Mouse (Mus musculus): ENCODE measurements around the gene Inpp5k.
"Not testable (repeated sequence)": the region's sequence is repeated elsewhere in the genome, so short reads cannot be mapped to it uniquely, and the experiment has no call there.

Inpp5k gene

DNA sequence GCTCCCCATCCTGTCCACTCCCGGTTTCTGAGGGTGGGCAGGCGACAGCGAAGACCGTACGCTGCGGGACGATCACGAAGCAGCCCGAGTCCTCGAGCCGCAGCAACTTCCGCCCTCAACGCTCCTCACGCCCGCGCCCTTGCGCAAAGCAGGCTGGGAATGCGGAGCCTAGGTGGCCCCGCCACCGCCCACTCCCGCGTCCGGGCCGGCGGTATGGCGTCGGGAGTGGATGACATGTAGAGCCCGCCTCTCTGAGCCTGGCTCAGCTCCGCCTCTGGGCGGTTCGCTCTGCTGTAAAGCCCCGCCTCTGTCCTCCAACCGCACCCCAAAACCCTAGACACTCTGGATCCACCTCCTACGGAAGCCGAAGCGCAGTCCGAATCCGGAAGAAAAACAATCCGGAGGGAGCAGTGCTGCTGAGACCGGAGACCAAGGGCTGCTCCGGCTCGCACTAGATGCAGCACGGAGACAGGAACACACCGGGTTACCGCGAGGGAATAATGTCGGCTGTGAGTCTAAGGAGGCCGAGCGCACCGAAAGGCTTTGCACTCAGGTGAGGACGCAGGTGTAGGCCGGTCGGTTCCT lies at the start of gene Inpp5k:
Gene Inpp5k (plus strand): TSS at position 344 of the 585 bp plus-strand sequence.
- peak; percentile 96 for DNase-seq (ENCODE audit: low spot score)

DNA sequence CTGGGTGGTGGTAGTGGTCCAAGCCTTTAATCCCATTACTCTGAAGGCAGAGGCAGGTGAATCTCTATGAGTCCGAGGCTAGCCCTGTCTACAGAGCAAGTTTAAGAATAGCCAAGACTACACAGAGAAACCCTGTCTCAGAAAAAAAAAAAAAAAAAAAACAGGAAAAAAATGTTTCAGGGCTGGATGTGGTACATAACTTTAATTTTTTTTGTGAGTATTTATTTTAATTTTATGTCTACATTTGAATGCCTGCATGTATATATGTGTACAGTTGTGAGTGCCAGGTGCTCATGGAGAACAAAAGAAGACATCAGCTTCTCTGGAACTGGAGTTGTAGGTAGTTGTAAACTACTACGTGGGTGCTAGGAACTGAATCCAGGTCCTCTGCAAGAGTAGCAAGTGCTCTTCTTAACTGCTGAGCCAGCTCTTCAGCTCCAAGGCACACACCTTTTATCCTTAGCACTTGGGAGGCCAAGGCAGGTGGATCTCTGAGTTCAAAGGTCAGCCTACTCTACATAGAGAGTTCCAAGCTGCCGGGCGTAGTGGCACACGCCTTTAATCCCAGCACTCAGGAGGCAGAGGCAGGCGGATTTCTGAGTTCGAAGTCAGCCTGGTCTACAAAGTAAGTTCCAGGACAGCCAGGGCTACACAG lies 49.2 kb upstream of the Inpp5k start:
- no peak for DNase-seq (ENCODE audit: low spot score)

DNA sequence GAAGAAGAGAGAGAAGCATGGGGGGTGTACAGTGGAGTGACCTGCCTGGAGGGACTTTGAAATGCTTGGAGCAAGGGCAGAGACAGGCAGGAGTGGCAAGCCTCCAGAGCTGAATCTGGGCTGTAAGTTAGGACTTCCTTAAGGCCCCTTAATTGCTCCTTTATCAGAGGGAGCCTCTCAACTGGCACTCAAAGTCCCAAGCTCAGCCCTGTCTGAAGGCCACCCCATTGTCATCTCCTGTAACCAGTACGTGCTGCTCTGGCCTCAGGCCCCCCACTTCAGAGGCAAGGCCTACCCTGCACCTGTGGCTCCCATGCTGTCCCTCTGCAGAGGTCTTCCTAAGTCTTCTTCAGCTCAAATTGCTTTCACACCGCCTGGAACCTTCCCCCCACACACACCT lies 47.3 kb upstream of the Inpp5k start:
- DNase-seq (ENCODE audit: low spot score) = no peak

DNA sequence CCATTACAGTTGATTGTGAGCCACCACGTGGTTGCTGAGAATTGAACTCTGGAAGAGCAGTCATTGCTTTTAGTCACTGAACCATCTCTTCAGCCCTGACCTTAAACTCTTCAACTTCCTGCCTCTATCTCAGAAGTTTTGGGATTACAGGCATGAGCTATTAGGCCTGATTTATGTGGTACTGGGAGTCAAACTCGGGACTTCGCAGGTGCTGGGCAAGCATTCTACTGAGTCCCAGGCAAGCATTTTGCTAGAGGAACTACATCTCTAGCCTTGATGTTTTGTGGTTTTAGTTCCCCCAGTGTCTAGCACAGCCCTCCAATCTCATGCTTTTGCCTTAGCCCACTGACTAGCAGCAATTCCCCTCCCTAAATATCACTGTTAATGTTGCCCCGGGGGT lies 45.7 kb upstream of the Inpp5k start:
- no peak for DNase-seq (ENCODE audit: low spot score)

DNA sequence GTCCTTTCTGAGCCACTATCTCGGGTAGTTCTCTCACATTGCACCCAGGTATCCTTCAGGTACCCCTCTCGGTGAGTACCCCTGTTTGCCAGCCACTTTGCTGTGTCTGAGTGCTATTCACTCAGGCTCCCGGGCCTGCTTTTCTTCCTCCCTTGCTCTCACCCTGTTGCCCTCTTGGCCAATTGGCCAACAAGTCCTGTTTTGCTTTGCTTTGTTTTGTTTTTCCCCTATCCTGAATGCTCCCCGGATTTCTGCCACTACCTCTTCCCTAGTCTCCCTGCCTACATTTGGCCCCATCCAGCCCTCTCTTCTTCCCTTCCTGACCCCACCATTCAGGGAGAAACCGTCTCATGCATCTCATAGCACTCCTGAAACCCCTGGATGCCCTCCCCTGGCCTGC lies 44.8 kb upstream of the Inpp5k start:
- no peak for DNase-seq (ENCODE audit: low spot score)

DNA sequence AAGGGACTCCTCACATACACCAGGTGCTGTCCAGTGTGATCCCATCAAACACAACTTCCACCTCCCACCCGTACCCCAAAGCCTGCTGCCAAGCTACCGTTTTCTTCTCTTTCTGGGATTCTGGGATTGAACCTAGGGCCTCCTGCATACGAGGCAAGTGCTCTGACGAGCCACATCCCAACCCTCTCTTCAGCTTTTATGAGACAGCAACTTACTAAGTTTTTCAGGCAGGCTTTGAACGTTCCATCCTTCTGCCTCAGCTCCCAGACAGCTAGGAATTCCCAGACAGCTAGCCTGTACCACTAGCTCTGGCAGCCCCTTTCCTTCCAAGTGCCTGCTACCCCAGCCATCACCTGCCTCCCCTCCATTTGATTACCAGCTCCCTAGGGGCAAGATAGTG lies 43.8 kb upstream of the Inpp5k start:
- no peak for DNase-seq (ENCODE audit: low spot score)

DNA sequence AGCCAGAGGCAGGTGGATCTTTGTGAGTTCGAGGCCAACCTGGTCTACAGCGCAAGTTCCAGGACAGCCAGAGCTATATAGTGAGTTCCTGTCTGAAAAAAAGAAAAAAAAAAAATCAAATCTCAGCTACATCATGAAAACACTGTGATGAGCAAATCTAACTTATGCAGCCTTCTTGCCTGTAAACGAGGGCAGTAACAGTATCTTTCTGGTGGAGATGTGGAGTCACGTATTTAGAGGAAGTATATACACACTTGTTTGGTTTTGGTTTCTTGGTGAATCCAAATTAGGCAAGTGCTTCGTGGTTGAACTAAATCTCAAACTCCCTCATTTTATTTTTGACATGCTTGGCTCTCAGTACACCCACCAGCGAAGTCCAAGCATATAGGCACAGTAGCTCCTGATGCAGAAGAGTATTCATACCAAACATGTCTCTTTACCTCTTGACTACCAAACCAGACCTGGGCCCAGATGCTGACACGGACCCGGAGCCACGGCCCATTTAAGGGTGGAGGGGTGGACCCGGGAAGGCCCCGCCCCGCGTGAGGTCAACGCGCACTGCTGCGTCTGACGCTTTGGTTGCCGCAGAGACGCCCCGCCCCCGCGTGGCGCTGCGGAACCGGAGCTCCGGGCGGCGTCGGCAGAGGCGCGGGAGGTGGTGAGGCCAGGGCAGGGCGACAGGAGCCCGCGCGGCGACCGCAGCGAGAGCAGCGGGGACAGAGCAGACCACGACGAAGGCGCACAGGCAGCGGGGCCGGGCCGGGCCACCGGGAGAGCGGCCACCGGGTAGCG lies 43.1 kb upstream of the Inpp5k start, which contains the start of gene Pitpna:
Gene Pitpna (plus strand): TSS at position 605 of the 792 bp plus-strand sequence.
- peak; percentile 97 for DNase-seq (ENCODE audit: low spot score)

DNA sequence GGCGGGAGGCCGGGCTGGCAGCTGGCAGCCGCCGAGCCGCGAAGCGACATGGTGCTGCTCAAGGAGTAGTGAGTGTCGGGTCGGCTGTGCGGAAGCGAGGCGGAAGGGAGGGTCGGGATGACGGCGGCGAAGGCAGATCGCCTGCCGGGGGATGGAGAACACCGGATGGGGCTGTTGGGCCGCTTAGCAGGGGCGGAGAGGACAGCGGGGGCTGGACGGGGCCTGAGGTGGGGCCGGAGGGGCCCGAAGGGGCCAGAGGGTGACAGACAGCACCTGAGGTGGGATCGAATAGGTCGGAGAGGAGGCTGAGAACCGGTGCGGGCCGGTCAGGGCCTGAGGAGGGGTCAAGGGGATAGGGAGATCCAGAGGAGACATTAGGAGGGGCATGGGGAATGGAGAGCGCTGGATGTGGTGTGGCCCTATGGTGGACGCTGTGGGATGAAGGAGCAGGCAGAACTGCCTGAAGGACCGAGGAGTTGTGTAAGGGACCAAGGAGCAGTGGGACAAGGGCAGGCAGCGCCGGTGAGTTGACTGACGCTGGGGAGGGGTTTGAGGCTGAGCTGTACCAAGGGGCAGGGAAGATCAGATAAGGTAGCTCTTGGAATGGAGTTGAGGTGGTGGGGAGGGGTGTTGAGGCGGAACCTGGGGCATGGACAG lies 42.4 kb upstream of the Inpp5k start:
- peak; percentile 41 for DNase-seq (ENCODE audit: low spot score)

DNA sequence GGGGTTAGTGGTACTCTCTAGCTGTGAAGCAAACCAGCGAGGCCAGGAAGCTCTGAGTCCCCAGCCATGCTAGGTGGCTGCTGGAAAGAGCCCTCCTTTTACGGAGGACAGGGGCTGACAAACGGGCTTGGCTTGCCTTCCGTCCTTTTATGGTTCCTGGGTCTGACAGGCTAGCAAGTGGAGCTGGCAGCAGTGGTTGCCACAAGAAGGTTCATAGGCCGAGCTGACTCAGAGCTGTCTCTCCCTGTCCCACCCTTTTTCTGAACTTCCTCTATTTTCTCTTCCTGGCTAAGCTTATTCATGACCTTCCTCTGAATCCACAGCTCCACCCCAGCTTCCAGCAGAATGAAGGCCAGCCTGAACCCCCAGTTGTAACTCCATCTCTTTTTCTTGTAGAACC lies 38.2 kb upstream of the Inpp5k start:
- DNase-seq (ENCODE audit: low spot score) = peak; percentile 64

DNA sequence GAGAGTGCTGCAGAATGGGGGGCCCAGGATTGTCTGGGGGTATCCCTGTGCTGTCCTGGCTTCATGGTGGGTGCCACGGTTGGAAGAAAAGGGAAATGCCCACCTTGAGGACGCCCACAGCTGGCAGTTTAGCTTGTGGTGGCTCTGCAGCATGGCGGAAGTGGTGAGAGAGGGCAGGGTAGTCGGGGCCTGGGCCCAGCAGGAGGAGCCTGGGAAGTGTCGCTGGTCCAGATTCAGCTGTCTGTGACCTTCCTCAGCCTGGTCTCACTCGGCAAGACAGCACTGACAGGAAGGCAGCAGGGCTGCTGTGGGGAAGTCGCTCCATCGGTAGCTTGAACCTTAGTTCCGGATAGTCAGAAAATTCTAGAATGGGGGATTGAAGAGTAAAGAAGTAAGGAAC lies 36.4 kb upstream of the Inpp5k start:
- no peak for DNase-seq (ENCODE audit: low spot score)

DNA sequence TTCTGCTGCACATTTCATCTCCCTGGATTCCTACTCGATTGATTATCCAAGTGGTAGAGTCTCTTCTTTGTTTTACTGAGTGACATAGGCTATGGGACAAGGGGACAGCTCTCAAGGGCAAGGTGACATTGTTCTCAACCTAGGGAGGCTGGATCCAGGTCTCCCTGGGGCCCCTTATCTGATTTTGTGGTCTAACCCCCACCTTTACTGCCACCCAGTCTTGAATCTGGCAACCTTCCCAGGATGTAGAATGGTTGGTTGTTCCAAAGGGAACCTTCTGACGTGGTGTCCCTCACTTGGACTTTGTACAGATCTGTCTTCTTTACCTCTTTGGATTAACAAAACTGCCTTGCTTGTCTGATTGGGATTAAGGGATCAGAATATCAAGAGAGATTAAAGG lies 35.4 kb upstream of the Inpp5k start:
- DNase-seq (ENCODE audit: low spot score) = no peak

DNA sequence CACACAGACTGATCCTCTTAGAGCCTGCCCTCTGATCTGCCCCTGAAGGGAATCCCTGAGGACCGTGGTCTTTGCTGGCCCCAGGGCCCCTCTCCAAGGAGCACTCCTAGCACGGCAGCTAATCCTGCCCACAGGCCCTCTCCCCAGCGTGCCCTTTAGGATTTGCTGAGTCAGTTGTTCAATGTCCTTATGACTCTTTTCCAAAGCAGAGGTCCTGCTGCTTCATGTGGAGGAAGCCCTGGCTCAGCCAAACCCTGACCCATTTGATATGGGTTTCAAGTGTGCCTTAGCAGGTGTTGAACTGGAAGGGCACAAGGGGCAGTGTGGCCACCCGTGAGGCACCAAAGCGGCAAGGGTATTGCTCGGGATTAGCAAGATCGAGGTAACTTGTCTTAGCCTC lies 35.0 kb upstream of the Inpp5k start:
- no peak for DNase-seq (ENCODE audit: low spot score)

DNA sequence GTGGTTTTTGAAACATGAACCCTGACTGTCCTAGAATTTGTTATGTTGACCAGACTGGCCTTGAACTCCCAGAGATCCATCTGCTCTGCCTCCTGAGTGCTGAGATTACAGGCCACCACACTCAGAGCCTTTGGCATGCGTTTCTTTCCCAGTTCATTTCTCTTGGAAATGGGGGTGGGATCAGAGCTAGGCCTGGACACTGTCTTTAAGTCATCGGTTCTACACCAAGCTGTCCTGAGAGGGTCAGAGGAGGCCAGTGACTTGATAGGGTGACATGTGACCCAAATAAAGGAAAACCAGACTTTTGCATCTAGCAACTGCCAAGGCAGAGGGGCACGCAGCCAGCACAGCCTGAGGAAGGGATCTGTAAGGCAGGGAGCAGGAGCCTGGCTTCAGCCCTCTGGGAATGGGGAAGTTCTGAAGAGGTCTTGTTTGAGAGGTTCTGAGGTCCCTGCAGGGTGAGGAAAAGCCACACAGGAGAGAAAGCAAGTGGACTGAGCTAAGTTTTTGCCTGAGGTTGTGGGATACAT lies 34.0 kb upstream of the Inpp5k start:
- peak; percentile 30 for DNase-seq (ENCODE audit: low spot score)

DNA sequence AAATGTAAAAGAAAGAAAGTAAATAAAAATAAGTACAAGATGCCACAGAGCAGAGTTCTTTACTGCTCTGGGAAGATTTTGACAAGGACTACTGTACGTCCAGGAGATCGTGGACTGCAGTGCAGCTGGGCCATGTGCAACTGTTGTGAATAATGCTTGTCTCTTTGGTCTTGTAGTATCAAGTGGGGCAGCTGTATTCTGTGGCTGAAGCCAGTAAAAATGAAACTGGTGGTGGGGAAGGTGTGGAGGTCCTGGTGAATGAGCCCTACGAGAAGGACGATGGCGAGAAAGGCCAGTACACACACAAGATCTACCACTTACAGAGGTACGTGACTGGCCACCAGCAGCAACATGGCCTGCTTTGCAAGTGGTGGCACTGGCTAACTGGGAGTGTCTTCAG lies 32.8 kb upstream of the Inpp5k start:
- no peak for DNase-seq (ENCODE audit: low spot score)

DNA sequence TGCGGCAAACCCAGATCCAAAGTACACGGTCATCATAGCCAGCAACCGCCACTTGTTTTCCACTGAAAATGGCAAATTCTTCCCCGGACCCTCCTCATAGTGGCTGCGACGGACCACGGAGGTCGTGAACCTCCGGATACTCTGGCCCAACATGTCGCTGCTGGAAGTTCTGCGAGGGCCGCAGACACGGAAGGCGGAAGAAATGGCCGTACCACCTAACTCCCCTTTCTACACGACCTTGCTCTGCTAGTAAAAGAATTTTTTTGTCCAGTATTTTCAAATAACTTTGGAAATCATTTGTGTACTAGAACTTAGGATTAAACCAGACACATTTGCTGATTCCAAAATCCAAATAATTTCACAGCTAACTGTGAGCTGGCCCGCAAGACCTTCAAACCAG lies 31.0 kb upstream of the Inpp5k start:
- not testable (repeated sequence) for DNase-seq (ENCODE audit: low spot score)

DNA sequence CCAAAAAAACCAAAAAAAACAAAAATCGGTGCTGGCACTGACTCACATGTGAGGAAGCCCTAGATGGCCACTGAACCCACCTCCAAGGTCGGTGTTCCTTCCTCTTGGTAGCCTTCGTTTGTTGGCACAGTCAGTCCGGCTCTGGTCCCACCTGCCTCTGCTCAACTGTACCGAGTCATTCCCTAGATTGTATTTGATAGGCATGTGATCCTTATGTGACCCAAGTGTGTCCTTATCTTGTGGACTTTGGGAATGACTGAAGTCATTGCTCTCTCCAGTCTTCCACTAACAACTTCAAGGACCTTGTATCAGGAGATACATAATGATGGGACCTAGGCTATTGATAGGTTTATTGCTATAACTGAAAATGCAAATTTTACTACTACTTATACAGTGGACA lies 26.0 kb upstream of the Inpp5k start:
- no peak for DNase-seq (ENCODE audit: low spot score)

DNA sequence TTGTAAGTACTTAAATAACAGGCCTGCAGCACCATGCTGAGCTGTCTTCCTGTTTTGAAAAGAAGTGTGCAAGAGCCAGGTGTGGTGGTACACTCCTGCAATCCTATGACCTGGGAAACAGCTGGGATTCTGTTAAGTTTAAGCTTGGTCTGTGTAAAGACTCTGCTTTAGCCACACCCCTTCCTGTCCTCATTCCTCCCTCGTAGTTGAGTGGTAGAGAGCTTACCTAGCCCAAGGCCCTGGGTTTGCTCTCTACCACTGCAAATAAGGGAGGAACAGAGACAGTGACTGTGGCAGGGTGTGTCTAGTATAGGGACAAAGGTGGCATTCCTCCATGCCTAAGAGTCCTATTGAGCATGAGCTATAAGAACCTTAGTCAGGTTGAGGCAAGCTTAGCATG lies 25.5 kb upstream of the Inpp5k start:
- no peak for DNase-seq (ENCODE audit: low spot score)

DNA sequence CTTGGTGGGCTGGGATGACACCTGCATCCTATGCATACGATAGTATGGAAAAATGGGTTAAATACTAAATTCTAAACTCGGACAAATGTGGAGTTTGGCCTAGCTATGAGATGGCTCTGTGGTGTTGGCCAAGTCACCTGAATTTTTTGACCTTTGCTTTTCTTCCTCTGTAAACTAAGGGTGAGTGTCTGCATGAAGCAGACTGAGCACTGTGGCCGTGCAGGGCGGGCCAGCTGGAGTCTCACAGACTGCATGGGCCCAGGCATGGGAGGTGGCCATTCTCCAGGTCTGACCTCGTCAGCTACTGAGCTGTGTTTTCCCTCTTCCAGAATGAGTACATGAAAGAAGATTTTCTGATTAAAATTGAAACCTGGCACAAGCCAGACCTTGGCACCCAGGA lies 22.0 kb upstream of the Inpp5k start:
- no peak for DNase-seq (ENCODE audit: low spot score)

DNA sequence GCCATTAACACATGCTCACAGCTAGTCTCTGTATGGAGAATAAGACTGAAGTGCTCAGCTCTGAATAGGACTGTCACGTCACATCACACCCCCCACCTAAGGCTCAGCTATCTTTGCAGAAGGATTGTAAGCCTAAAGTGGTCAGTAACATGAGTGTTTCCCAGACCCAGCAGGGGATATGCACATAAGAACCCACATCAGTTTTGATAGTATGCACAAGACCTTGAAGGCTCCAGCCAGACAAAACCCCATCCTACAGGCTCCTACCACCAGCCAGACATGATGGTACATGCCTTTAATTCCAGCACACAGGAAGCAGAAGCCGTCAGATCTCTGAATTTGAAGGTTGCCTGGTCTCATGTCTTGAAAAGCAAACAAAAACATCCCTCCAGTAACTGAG lies 20.8 kb upstream of the Inpp5k start:
- no peak for DNase-seq (ENCODE audit: low spot score)

DNA sequence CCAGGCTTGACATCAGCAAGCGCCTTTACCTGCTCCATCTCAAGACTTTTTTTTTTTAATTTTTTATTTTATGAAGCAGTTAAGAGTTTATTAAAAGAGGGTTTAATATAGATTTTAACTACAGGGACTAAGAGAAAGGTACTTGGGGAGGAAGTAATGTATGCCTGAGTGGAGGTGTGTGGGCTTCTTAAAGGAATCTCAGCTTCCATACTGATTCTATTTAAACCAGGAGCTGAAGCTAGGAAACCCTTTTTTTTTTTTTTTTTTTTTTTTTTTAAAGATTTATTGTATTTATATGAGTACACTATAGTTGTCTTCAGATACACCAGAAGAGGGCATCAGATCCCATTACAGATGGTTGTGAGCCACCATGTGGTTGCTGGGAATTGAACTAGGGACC lies 16.0 kb upstream of the Inpp5k start:
- no peak for DNase-seq (ENCODE audit: low spot score)

DNA sequence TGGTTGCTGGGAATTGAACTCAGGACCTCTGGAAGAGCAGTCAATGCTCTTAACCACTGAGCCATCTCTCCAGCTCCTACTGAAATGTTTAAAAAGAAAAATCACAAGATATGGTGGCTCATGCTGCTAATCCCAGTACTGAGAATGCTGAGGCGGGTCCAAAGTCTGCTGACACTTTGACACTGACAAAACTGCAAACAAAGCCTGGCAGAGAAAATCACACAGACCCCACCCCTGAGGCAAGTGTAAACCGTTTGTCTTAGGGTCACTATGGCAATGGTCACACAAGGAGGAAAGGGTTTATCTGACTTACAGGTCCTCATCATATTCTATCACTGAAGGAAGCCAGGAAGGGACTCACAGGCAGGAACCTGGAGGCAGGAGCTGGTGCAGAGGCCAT lies 15.2 kb upstream of the Inpp5k start:
- no peak for DNase-seq (ENCODE audit: low spot score)

DNA sequence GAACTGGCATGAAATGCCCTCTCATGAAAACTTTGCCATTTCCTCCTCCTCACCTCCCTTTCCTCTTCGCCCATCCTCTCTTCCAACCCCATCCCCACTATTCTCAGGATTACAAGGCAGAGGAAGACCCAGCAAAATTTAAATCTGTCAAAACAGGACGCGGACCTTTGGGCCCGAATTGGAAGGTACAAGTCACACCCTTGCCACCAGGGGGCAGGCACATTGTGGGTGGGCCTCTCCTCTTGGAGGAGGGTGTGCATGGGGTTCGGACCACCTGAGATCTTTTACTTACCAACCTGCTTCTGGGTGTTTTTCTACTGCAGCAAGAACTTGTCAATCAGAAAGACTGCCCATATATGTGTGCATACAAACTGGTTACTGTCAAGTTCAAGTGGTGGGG lies 11.7 kb upstream of the Inpp5k start:
- no peak for DNase-seq (ENCODE audit: low spot score)

Measured in urinary bladder, postnatal 14 days (tissue).